Mouse (Mus musculus): ENCODE measurements around the gene Prl. TPM values are rescaled to one million over a fixed set of nuclear protein-coding genes. Genes with fewer than 3 reads are reported as not detected.

Prl gene
- total RNA-seq (2014; rRNA removed) (not detected in 2 replicates), polyA plus RNA-seq (2012; rRNA removed) (not detected in 2 replicates)

GRCm38 (mm10) chr13:27057270-27057669 is at the start of gene Prl:
Gene Prl (plus strand): TSS chr13:27057570.
- Histone ChIP-seq H3K4me3 (ENCODE audit: insufficient read depth, low read depth, low read length) (no peak within 1 kb of the TSS), H3K27me3 (ENCODE audit: control insufficient read depth, insufficient read depth, low read length) (no peaks in the 10 kb centered on the region), H3K4me1 (ENCODE audit: control insufficient read depth, insufficient read depth, low read length) (no peaks in the 10 kb centered on the region), H3K36me3 (ENCODE audit: control insufficient read depth, insufficient read depth, low read length) (no peaks in the 10 kb centered on the region), H3K9ac (ENCODE audit: low read depth, low read length) (no peak within 1 kb of the TSS), H3K27ac (replicated peaks; ENCODE audit: insufficient read depth, low read depth, low read length) (no peak within 1 kb of the TSS), H3K79me2 (ENCODE audit: control insufficient read depth, insufficient read depth, low read length) (no peaks in the 10 kb centered on the region)
- 73% methylated on average over 1 of the region's 1 CpGs for WGBS
- DNase-seq (ENCODE audit: extremely low read depth, low read depth, low spot score): no peak
- no peak for TF ChIP-seq CTCF (IDR thresholded peaks at IDR 0.05; ENCODE audit: low read depth, low read length)
- TF ChIP-seq POLR2A (IDR thresholded peaks at IDR 0.05; ENCODE audit: extremely low read depth, insufficient read depth, low read length): no peak

- Histone ChIP-seq H3K9ac (ENCODE audit: low read depth, low read length) (no peak overlapping the region), H3K27ac (replicated peaks; ENCODE audit: insufficient read depth, low read depth, low read length) (no peak overlapping the region), H3K4me3 (ENCODE audit: insufficient read depth, low read depth, low read length) (no peak overlapping the region), H3K27me3 (ENCODE audit: control insufficient read depth, insufficient read depth, low read length) (no peaks in the 10 kb centered on the region), H3K4me1 (ENCODE audit: control insufficient read depth, insufficient read depth, low read length) (no peaks in the 10 kb centered on the region), H3K79me2 (ENCODE audit: control insufficient read depth, insufficient read depth, low read length) (no peaks in the 10 kb centered on the region), H3K36me3 (ENCODE audit: control insufficient read depth, insufficient read depth, low read length) (no peaks in the 10 kb centered on the region)
- 54% methylated on average over 1 of the region's 1 CpGs for WGBS
- DNase-seq (ENCODE audit: extremely low read depth, low read depth, low spot score): no peak
- TF ChIP-seq POLR2A (IDR thresholded peaks at IDR 0.05; ENCODE audit: extremely low read depth, insufficient read depth, low read length) (no peak), CTCF (IDR thresholded peaks at IDR 0.05; ENCODE audit: low read depth, low read length) (no peak)
Measured at GRCm38 (mm10) chr13:27026614-27027013, 30.8 kb upstream of the Prl start.

GRCm38 (mm10) chr13:27027376-27027775 is 30.0 kb upstream of the Prl start:
- Histone ChIP-seq H3K9ac (ENCODE audit: low read depth, low read length) (no peak overlapping the region), H3K27me3 (ENCODE audit: control insufficient read depth, insufficient read depth, low read length) (no peaks in the 10 kb centered on the region)
- WGBS: 96% methylated on average over 1 of the region's 1 CpGs

GRCm38 (mm10) chr13:27028501-27029240 is 28.7 kb upstream of the Prl start:
- no peaks in the 10 kb centered on the region for H3K79me2 ChIP-seq (ENCODE audit: control insufficient read depth, insufficient read depth, low read length)
- H3K36me3 ChIP-seq (ENCODE audit: control insufficient read depth, insufficient read depth, low read length): no peaks in the 10 kb centered on the region
- H3K4me1 ChIP-seq (ENCODE audit: control insufficient read depth, insufficient read depth, low read length): no peaks in the 10 kb centered on the region
- H3K4me3 ChIP-seq (ENCODE audit: insufficient read depth, low read depth, low read length): no peak overlapping the region
- TF ChIP-seq CTCF (IDR thresholded peaks at IDR 0.05; ENCODE audit: low read depth, low read length) (no peak), POLR2A (IDR thresholded peaks at IDR 0.05; ENCODE audit: extremely low read depth, insufficient read depth, low read length) (no peak)
- H3K27me3 ChIP-seq (ENCODE audit: control insufficient read depth, insufficient read depth, low read length): no peaks in the 10 kb centered on the region
- H3K9ac ChIP-seq (ENCODE audit: low read depth, low read length): no peak overlapping the region
- no peak overlapping the region for H3K27ac ChIP-seq (replicated peaks; ENCODE audit: insufficient read depth, low read depth, low read length)
- 71% methylated on average over 2 of the region's 2 CpGs for WGBS
- no peak for DNase-seq (ENCODE audit: extremely low read depth, low read depth, low spot score)

More at GRCm38 (mm10) chr13:27027376-27027775, 30.0 kb upstream of the Prl start:
- DNase-seq (ENCODE audit: extremely low read depth, low read depth, low spot score): no peak
- no peak for TF ChIP-seq CTCF (IDR thresholded peaks at IDR 0.05; ENCODE audit: low read depth, low read length)
- TF ChIP-seq POLR2A (IDR thresholded peaks at IDR 0.05; ENCODE audit: extremely low read depth, insufficient read depth, low read length): no peak
- Histone ChIP-seq H3K36me3 (ENCODE audit: control insufficient read depth, insufficient read depth, low read length) (no peaks in the 10 kb centered on the region), H3K4me1 (ENCODE audit: control insufficient read depth, insufficient read depth, low read length) (no peaks in the 10 kb centered on the region), H3K27ac (replicated peaks; ENCODE audit: insufficient read depth, low read depth, low read length) (no peak overlapping the region), H3K4me3 (ENCODE audit: insufficient read depth, low read depth, low read length) (no peak overlapping the region), H3K79me2 (ENCODE audit: control insufficient read depth, insufficient read depth, low read length) (no peaks in the 10 kb centered on the region)

- WGBS: 68% methylated on average over 4 of the region's 4 CpGs
- Histone ChIP-seq H3K27ac (replicated peaks; ENCODE audit: insufficient read depth, low read depth, low read length) (no peak overlapping the region), H3K9ac (ENCODE audit: low read depth, low read length) (no peak overlapping the region), H3K79me2 (ENCODE audit: control insufficient read depth, insufficient read depth, low read length) (no peaks in the 10 kb centered on the region), H3K27me3 (ENCODE audit: control insufficient read depth, insufficient read depth, low read length) (no peaks in the 10 kb centered on the region), H3K4me1 (ENCODE audit: control insufficient read depth, insufficient read depth, low read length) (no peaks in the 10 kb centered on the region), H3K4me3 (ENCODE audit: insufficient read depth, low read depth, low read length) (no peak overlapping the region), H3K36me3 (ENCODE audit: control insufficient read depth, insufficient read depth, low read length) (no peaks in the 10 kb centered on the region)
- DNase-seq (ENCODE audit: extremely low read depth, low read depth, low spot score): no peak
- TF ChIP-seq POLR2A (IDR thresholded peaks at IDR 0.05; ENCODE audit: extremely low read depth, insufficient read depth, low read length): no peak
- TF ChIP-seq CTCF (IDR thresholded peaks at IDR 0.05; ENCODE audit: low read depth, low read length): no peak
Measured at GRCm38 (mm10) chr13:27031101-27031852, 26.1 kb upstream of the Prl start.

Measured in liver, adult 2 months (tissue).